Mouse (Mus musculus): ENCODE results near the gene Ube2cbp. TPM values are rescaled to one million over a fixed set of nuclear protein-coding genes. Genes with fewer than 3 reads are reported as not detected.

The Ube2cbp gene
- polyA plus RNA-seq, 1 experiment from 2014 or later, result 6.4 TPM

DNA sequence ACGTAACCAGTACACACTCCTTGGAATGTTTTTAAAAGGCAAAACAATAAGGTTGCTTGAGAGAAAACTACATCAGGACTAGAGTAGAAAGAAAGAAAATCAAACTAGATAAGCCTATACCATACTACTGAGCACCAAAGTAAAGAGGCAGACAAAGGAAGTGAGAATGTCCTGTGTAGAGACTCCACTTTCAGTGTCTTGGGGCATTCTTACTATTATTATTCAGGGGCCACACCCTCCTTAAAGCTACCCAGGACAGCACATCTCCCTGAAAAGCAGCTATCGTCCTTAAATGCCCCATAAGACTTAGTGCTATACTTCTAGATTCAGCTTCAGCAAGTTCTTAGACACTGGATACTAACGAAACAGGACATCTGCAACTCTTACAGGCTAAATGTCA is 11.1 kb downstream of the Ube2cbp start:
- H3K4me2 ChIP-seq (replicated peaks), result no peak overlapping the region
- 80% methylated on average over 3 of the region's 3 CpGs for WGBS
- H3K9me3 ChIP-seq (replicated peaks), result no peaks in the 10 kb centered on the region
- H3K4me1 ChIP-seq, result 0 out of 2 replicates have a peak, but pooled peaks cover 6% of the 10 kb centered on the region
- no peak overlapping the region for H3K9ac ChIP-seq
- H3K4me3 ChIP-seq, result no peak overlapping the region
- no peaks in the 10 kb centered on the region; the same call in 1 of the 2 replicates for H3K27me3 ChIP-seq
- H3K36me3 ChIP-seq, result no peaks in the 10 kb centered on the region
- no peak overlapping the region for H3K27ac ChIP-seq
- no peak for ATAC-seq (ENCODE audit: low FRiP score)

- Histone ChIP-seq H3K4me2 (replicated peaks) (peak overlapping the region; percentile 43), H3K4me3 (no peak overlapping the region), H3K9ac (no peak overlapping the region), H3K27me3 (no peaks in the 10 kb centered on the region; the same call in 1 of the 2 replicates), H3K9me3 (replicated peaks) (no peaks in the 10 kb centered on the region), H3K4me1 (0 out of 2 replicates have a peak, but pooled peaks cover 6% of the 10 kb centered on the region), H3K36me3 (no peaks in the 10 kb centered on the region), H3K27ac (no peak overlapping the region)
- peak; percentile 81 for ATAC-seq (ENCODE audit: low FRiP score)
- WGBS, result under 1% methylated on average over 13 of the region's 13 CpGs
Measured at GRCm38 (mm10) chr9:86451617-86452016, 13.1 kb downstream of the Ube2cbp start.

DNA sequence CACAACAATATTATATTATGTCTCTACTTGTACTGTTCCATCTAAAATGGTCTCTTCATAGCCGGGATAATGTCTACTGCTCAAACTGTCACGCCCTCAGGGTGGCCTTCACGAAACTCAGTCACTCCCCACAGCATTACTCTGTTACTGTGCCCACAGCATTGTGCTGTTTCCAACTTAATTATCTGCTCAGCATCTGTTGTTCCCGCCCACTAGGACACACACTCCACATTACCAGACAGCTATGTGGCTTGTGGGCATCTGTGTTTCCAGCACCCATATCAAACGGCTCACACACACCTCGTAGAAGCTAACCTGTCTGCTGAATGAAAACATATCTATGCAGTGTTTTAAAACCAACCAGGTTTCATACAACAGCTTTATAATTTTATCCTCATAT is 13.7 kb downstream of the Ube2cbp start:
- no peak overlapping the region for H3K27ac ChIP-seq
- no peak overlapping the region for H3K9ac ChIP-seq
- H3K4me1 ChIP-seq, result 0 out of 2 replicates have a peak, but pooled peaks cover 6% of the 10 kb centered on the region
- 0 out of 2 replicates have a peak overlapping the region, but pooled peaks have one; percentile 43 for H3K4me2 ChIP-seq (replicated peaks)
- H3K36me3 ChIP-seq, result no peaks in the 10 kb centered on the region
- WGBS, result 43% methylated on average over 6 of the region's 6 CpGs
- H3K4me3 ChIP-seq, result no peak overlapping the region
- H3K27me3 ChIP-seq, result no peaks in the 10 kb centered on the region; the same call in 1 of the 2 replicates
- ATAC-seq (ENCODE audit: low FRiP score), result peak; percentile 58
- H3K9me3 ChIP-seq (replicated peaks), result no peaks in the 10 kb centered on the region

- 5% methylated on average over 11 of the region's 11 CpGs for WGBS
- no peak overlapping the region for H3K4me2 ChIP-seq (replicated peaks)
Measured at GRCm38 (mm10) chr9:86449581-86449980, 15.2 kb downstream of the Ube2cbp start.

DNA sequence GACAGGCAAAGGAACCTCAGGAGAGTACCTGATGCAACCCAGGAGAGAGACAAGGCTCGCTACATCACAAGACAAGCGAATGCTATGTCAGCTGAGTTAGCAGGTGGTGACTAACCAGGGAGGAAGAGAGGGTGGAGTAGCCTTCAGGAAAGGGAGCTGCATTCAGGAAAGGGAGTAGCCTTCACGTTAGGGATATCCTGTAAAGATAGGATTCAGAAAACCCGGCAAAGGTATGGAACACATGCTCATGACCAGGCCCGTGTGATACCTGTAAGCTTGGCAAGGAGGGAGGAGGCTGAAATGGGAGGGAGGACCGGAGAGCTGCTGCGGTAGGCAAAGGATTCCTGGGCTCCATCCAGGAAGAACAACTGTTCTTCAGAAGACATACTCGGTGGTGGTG is 17.3 kb downstream of the Ube2cbp start:
- Histone ChIP-seq H3K27me3 (no peaks in the 10 kb centered on the region; the same call in 1 of the 2 replicates), H3K36me3 (0 out of 2 replicates have a peak, but pooled peaks cover 3% of the 10 kb centered on the region), H3K9ac (no peak overlapping the region), H3K4me3 (no peak overlapping the region), H3K27ac (no peak overlapping the region), H3K4me2 (replicated peaks) (no peak overlapping the region), H3K9me3 (replicated peaks) (no peaks in the 10 kb centered on the region), H3K4me1 (0 out of 2 replicates have a peak, but pooled peaks cover 6% of the 10 kb centered on the region)
- 89% methylated on average over 8 of the region's 8 CpGs for WGBS
- no peak for ATAC-seq (ENCODE audit: low FRiP score)

More at GRCm38 (mm10) chr9:86449581-86449980, 15.2 kb downstream of the Ube2cbp start:
- Histone ChIP-seq H3K36me3 (0 out of 2 replicates have a peak, but pooled peaks cover 3% of the 10 kb centered on the region), H3K9ac (no peak overlapping the region), H3K4me1 (0 out of 2 replicates have a peak, but pooled peaks cover 6% of the 10 kb centered on the region), H3K27ac (no peak overlapping the region), H3K9me3 (replicated peaks) (no peaks in the 10 kb centered on the region), H3K4me3 (no peak overlapping the region), H3K27me3 (no peaks in the 10 kb centered on the region; the same call in 1 of the 2 replicates)
- ATAC-seq (ENCODE audit: low FRiP score), result peak; percentile 55

DNA sequence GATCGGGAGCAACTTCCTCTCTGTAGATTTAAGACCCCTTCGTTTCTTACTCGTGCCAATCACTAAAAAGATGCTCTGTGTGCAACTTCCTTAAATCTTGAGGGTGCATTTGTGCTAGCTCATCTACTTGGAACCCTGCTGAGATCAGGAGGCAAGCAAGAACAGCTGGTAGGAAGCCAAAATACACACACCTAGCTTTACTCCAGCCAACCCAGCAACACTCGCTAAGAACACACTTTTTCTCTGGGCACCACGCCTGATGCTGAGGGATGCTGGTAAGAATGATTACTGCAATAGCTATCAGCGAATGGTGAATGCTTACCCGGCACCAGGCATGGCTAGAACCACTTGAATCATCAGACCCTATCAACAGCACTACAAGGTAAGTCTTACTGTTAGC is 17.9 kb downstream of the Ube2cbp start:
- Histone ChIP-seq H3K27me3 (no peaks in the 10 kb centered on the region; the same call in 1 of the 2 replicates), H3K4me2 (replicated peaks) (no peak overlapping the region), H3K4me1 (0 out of 2 replicates have a peak, but pooled peaks cover 6% of the 10 kb centered on the region), H3K9me3 (replicated peaks) (no peaks in the 10 kb centered on the region), H3K9ac (no peak overlapping the region), H3K4me3 (no peak overlapping the region), H3K27ac (no peak overlapping the region), H3K36me3 (0 out of 2 replicates have a peak, but pooled peaks cover 3% of the 10 kb centered on the region)
- ATAC-seq (ENCODE audit: low FRiP score), result no peak
- WGBS, result 88% methylated on average over 7 of the region's 7 CpGs

GRCm38 (mm10) chr9:86442248-86442647 is 22.5 kb downstream of the Ube2cbp start:
- H3K9me3 ChIP-seq (replicated peaks), result no peaks in the 10 kb centered on the region
- 83% methylated on average over 4 of the region's 4 CpGs for WGBS
- H3K4me3 ChIP-seq, result no peak overlapping the region
- ATAC-seq (ENCODE audit: low FRiP score), result no peak
- no peaks in the 10 kb centered on the region for H3K4me1 ChIP-seq
- no peak overlapping the region for H3K4me2 ChIP-seq (replicated peaks)
- H3K27me3 ChIP-seq, result no peaks in the 10 kb centered on the region
- H3K27ac ChIP-seq, result no peak overlapping the region
- H3K9ac ChIP-seq, result no peak overlapping the region
- H3K36me3 ChIP-seq, result 0 out of 2 replicates have a peak, but pooled peaks cover 3% of the 10 kb centered on the region

GRCm38 (mm10) chr9:86438337-86439009 is 26.3 kb downstream of the Ube2cbp start:
- Histone ChIP-seq H3K9me3 (replicated peaks) (no peaks in the 10 kb centered on the region), H3K36me3 (no peaks in the 10 kb centered on the region), H3K27ac (no peak overlapping the region), H3K4me3 (no peak overlapping the region), H3K9ac (no peak overlapping the region), H3K27me3 (no peaks in the 10 kb centered on the region), H3K4me1 (no peaks in the 10 kb centered on the region), H3K4me2 (replicated peaks) (no peak overlapping the region)
- WGBS, result 68% methylated on average over 11 of the region's 11 CpGs
- ATAC-seq (ENCODE audit: low FRiP score), result 0 out of 2 replicates have a peak, but pooled peaks have one; percentile 46

- H3K4me1 ChIP-seq, result no peaks in the 10 kb centered on the region
- no peaks in the 10 kb centered on the region for H3K27me3 ChIP-seq
- no peak overlapping the region for H3K4me3 ChIP-seq
- ATAC-seq (ENCODE audit: low FRiP score), result no peak
- 96% methylated on average over 8 of the region's 8 CpGs for WGBS
- no peaks in the 10 kb centered on the region for H3K9me3 ChIP-seq (replicated peaks)
- no peak overlapping the region for H3K9ac ChIP-seq
- H3K4me2 ChIP-seq (replicated peaks), result no peak overlapping the region
- H3K36me3 ChIP-seq, result no peaks in the 10 kb centered on the region
- no peak overlapping the region for H3K27ac ChIP-seq
Measured at GRCm38 (mm10) chr9:86436608-86437007, 28.1 kb downstream of the Ube2cbp start.

DNA sequence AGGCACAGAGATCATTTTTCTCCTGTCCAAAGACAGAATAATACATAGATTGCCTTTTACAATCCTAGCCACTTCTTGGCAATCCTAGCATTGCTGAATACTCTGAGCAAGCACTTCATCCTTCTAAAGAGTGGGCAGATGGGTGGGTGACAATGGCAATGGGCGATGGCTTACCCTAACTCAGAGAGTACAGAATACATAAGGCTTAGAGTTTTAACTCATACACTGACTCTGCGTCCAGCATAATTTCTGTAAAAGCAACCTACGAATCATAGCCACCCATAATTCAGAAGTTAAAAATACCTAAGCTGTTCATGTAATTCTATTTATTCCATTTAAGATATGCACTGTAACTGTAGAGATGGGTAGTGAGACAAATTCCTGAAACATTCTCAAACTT is 29.2 kb downstream of the Ube2cbp start:
- H3K36me3 ChIP-seq, result no peaks in the 10 kb centered on the region
- H3K4me1 ChIP-seq, result no peaks in the 10 kb centered on the region
- no peak overlapping the region for H3K27ac ChIP-seq
- H3K9ac ChIP-seq, result no peak overlapping the region
- H3K4me3 ChIP-seq, result no peak overlapping the region
- no peaks in the 10 kb centered on the region for H3K27me3 ChIP-seq
- H3K4me2 ChIP-seq (replicated peaks), result no peak overlapping the region
- no peak for ATAC-seq (ENCODE audit: low FRiP score)
- no peaks in the 10 kb centered on the region for H3K9me3 ChIP-seq (replicated peaks)
- 95% methylated on average over 3 of the region's 3 CpGs for WGBS

GRCm38 (mm10) chr9:86423331-86423730 is 41.4 kb downstream of the Ube2cbp start:
- no peak overlapping the region for H3K27ac ChIP-seq
- H3K4me3 ChIP-seq, result no peak overlapping the region
- H3K9me3 ChIP-seq (replicated peaks), result no peaks in the 10 kb centered on the region
- H3K9ac ChIP-seq, result no peak overlapping the region
- H3K4me1 ChIP-seq, result no peaks in the 10 kb centered on the region
- H3K36me3 ChIP-seq, result no peaks in the 10 kb centered on the region
- no peaks in the 10 kb centered on the region for H3K27me3 ChIP-seq
- no peak for ATAC-seq (ENCODE audit: low FRiP score)
- 91% methylated on average over 4 of the region's 4 CpGs for WGBS
- no peak overlapping the region for H3K4me2 ChIP-seq (replicated peaks)

DNA sequence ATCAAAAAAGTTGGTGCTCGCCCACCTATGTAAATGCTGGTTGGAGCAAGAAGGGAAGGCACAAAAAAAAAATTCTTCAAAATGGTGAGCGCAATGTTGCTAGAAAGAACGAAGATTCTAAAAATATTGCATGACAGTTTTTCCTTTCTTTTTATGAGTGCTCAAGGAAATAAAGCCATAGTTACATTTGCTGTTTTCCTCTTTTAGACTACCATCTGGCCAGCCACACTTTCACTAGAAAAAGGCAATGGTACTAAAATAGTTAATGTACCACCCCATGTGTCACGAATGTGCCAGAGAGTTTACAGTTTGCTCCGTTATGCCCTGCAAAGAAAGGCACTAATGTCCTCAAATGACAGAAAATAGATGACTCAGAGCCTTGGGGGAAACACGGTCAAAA is 45.4 kb downstream of the Ube2cbp start:
- Histone ChIP-seq H3K9ac (no peak overlapping the region), H3K9me3 (replicated peaks) (no peaks in the 10 kb centered on the region), H3K27me3 (no peaks in the 10 kb centered on the region), H3K27ac (no peak overlapping the region), H3K4me3 (no peak overlapping the region), H3K4me1 (no peaks in the 10 kb centered on the region), H3K4me2 (replicated peaks) (no peak overlapping the region), H3K36me3 (no peaks in the 10 kb centered on the region)
- ATAC-seq (ENCODE audit: low FRiP score), result no peak
- 84% methylated on average over 6 of the region's 6 CpGs for WGBS

GRCm38 (mm10) chr9:86417971-86418370 is 46.8 kb downstream of the Ube2cbp start:
- Histone ChIP-seq H3K4me1 (no peaks in the 10 kb centered on the region), H3K27me3 (no peaks in the 10 kb centered on the region), H3K4me2 (replicated peaks) (no peak overlapping the region), H3K36me3 (no peaks in the 10 kb centered on the region), H3K4me3 (no peak overlapping the region), H3K9ac (no peak overlapping the region), H3K27ac (no peak overlapping the region), H3K9me3 (replicated peaks) (no peaks in the 10 kb centered on the region)
- ATAC-seq (ENCODE audit: low FRiP score), result no peak
- 100% methylated on average over 1 of the region's 1 CpGs for WGBS
